Mouse (Mus musculus) bone marrow, adult 2 months (tissue): Measurements from ENCODE around the gene Med16.

Experiments used
- CTCF ChIP-seq: fragments of 200-500 bp; IDR thresholded peaks from 2 replicates; pipeline ENCODE4 v1.5.1; 2011; ENCODE audit warnings: low read length, control low read depth; ENCODE audit not compliant: control insufficient read depth, insufficient read depth
- POLR2A ChIP-seq: fragments of 200-500 bp; IDR thresholded peaks from 2 replicates; pipeline ENCODE4 v1.6.1; 2011; ENCODE audit warnings: low read depth, mild to moderate bottlenecking, control low read depth, low read length, borderline replicate concordance; ENCODE audit not compliant: control insufficient read depth

DNA sequence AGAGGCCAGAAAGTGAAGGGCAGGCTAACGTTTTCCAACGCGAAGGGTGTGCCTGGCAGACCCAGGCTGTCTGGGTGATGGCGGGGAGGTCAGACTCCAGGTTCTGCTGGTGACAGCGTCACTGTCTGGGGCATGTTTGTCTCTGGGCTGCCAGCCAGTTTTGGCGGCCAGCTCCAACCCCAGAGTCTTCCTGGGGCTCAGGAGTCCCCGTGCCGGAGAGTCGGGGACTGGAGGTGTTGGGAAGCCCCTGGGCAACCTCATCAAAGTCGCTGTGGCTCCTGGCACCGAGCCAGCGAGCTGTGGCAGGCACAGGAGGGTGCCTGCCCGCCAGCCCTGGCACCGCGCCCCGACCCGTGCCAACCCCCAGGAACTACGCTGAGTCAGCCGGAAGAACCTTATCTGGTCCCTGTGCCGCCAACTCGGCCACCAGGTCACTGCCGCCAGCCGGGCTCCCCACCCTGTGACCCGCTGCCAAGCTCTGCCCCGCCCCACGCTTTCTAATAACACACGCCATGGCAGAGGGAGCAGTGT, 28.3 kb upstream of the Med16 start:
- TF ChIP-seq POLR2A (peak; percentile 43; the same call in 1 of the 2 replicates), CTCF (no peak)
